Mouse (Mus musculus) cerebellum, adult 2 months (tissue): ENCODE results near the gene Zfp459.
"Not testable (repeated sequence)": the region's sequence is repeated elsewhere in the genome, so short reads cannot be mapped to it uniquely, and the experiment has no call there.

Experiments used
- CTCF ChIP-seq: fragments of 200-500 bp; IDR thresholded peaks from 2 replicates; pipeline ENCODE4 v1.5.1; 2011; ENCODE audit warnings: low read depth, mild to moderate bottlenecking, control low read depth, low read length, moderate library complexity, borderline replicate concordance; ENCODE audit not compliant: insufficient read depth
- POLR2A ChIP-seq: fragments of 200-500 bp; IDR thresholded peaks from 2 replicates; pipeline ENCODE4 v1.6.1; 2011; ENCODE audit warnings: low read length, control low read depth, borderline replicate concordance; ENCODE audit not compliant: insufficient read depth

- not testable (repeated sequence) for TF ChIP-seq POLR2A, CTCF
Measured at GRCm38 (mm10) chr13:67437095-67437494, 15.9 kb upstream of the Zfp459 start.
